Mouse (Mus musculus) WW6 (cell line): ENCODE measurements around the gene C1qtnf9.

Experiments
- DNase-seq: peaks from one replicate; pipeline ENCODE4 v3.0.0-alpha.2; 2013; ENCODE audit warnings: low read depth, low spot score

C1qtnf9 gene

DNA sequence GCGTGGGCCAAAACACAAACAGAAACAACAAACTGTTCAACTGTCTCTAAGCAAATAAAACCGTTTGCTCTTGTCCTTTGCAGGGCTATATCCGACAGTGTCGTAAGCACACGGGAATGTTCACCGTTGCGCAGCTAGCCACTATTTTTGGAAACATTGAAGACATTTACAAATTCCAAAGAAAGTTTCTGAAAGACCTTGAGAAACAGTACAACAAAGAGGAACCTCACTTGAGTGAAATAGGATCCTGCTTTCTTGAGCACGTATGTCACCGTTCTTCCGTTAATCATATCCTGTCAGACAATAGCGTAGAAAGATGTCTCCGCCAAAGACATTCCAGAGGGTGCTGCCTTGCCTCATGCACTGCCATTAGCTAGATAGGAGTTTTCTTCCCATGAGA, 18.1 kb upstream of the C1qtnf9 start:
- DNase-seq, result no peak

DNA sequence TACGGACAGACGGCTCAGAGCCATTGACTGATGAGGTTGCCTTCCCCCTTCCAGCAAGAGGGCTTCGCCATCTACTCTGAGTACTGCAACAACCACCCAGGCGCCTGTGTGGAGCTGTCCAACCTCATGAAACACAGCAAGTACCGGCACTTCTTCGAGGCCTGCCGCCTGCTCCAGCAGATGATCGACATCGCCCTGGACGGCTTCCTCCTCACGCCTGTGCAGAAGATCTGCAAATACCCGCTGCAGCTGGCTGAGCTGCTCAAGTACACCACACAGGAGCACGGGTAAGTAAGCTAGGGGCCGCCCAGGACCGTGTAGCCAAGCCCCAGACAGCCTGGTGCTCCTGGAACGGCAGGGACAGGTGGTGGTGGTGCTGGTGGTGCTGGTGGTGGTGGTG, 16.4 kb upstream of the C1qtnf9 start:
- no peak for DNase-seq

DNA sequence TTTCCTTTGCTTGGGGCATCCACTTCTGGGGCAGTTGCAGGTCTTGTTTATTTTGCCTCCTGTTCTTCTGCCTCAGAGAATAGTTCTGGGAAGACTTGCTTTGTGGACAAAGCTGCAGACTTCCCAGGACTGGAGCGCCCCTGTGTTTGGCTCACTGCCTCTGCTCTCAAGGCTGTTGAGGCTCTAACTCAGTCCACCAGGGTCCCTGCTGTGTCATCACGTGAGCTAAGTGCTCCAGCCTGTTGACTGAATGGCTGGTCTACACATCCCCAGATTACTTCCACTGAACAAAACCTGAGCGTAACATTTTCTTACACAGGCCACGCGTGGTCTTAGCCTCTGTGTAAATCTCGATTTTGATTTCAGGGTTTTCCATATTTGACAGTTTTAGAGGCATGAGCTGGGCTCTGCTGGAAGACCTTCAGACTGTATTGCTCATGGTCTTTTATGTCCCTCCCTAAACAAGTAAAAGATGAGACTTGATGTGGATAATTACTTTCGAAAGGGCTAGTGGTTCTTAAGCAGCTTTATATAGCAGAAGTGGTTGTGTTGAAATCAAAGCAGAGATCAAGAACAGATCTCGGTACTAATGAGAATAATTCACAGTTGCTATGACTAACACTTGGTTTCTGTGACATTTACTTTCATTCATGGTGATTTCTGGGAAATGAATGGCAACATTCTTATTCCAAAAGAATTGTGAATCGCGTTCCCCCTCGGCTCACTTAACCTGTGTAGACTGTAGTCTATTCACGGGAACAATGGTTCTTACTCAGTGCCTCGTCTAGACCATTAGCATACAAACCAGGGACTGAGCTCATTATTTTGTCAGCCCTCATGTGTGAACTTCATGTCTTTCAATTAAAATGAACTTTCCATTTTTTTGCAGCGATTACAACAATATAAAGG, 14.8 kb upstream of the C1qtnf9 start:
- DNase-seq, result no peak

DNA sequence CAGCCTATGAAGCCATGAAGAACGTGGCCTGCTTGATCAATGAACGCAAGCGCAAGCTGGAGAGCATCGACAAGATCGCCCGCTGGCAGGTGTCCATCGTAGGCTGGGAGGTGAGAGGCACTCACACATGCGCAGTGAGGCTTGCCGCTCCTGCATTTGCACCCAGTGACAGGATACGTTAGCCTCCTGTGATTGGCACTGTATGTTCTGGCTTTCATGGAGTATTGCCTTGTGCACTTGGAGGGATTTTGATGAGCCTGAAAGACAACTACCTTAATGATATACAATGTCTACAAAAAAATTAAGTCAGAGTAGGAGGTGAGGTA, 14.2 kb upstream of the C1qtnf9 start:
- no peak for DNase-seq

DNA sequence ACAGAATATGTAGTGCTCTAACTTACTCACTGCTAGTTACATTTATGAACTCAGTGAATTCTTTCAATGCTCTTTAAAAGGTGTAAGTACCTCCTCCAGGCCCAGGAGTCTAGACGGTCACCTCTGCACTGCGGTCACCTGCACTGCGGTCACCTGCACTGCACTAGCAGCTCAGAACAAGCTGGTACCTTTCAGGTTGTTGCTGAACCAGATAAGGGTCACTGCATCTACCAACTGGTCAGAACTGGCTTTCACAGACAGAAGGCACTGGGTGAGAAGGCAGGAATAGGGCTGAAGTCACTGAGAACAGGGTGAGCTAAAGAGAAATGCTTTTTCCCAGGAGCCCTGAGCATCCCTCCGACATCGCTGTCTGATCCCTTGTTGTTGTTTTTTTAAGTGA, 13.3 kb upstream of the C1qtnf9 start:
- no peak for DNase-seq

DNA sequence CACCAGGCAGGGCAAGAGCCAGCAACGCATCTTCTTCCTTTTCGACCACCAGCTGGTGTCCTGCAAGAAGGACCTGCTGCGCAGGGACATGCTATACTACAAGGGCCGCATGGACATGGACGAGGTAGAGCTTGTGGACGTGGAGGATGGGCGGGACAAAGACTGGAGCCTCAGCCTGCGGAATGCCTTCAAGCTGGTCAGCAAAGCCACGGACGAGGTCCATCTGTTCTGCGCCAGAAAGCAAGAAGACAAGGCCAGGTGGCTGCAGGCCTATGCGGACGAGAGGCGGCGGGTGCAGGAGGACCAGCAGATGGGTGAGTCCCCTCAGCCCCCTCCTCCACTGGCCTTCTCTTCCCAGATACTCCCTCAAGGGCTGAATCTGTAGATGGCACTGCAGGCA, 11.7 kb upstream of the C1qtnf9 start:
- DNase-seq, result no peak

DNA sequence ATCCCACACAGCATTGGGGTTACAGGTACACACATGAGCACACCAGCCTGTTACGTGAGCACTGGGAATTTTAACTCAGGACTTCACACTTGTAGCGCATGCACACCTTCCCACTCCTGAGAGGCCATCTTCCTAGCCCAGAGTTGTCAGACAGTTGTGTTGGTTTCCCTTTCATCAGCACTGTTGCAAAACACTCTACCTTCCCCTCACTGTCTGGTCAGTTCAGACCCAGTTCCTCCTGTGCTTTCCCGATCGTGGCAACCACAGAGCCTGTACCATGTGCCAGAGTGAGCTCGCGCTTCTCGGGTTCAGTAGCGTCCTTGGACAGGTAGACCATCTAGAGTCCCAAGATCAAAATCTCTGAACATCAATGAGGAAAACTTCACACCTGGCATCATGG, 10.7 kb upstream of the C1qtnf9 start:
- DNase-seq, result no peak

DNA sequence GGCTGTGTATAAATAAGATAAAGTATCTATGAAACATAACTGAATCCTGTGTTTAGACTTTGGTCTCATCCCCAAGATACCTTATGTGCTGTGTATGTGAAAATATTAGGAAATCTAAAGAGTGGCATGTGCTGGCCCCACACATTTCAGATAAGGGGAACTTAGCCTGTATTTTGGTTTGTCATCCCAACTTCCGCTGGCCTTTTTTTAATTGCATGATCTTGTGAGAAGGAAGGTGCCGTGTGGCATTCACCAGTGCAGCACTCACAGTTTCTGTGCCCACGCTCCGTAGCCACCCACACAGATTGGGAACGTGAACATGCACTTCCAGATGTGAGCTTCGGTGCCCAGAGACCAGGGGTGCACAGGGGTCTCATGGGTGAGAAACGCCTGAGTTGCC, 10.2 kb upstream of the C1qtnf9 start:
- DNase-seq, result no peak

DNA sequence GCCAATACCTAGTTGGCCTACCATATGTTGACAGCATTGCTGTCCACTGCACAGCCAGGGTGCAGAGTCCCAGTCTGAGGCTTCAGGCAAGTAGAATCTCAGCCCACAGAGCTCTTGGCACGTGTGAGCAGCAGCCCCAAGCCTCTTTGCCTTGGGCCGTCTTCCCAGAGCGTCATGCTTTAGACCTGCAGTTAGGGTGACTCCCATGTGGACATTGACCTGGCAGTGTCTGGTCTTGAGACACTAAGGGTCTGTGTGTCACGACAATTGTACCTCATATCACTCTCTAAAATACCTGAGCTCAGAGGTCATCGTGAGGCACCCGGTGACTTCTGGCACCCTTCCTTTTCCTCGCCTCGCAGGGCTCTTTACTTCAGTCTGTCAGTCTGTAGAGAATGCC, 8.8 kb upstream of the C1qtnf9 start:
- no peak for DNase-seq

DNA sequence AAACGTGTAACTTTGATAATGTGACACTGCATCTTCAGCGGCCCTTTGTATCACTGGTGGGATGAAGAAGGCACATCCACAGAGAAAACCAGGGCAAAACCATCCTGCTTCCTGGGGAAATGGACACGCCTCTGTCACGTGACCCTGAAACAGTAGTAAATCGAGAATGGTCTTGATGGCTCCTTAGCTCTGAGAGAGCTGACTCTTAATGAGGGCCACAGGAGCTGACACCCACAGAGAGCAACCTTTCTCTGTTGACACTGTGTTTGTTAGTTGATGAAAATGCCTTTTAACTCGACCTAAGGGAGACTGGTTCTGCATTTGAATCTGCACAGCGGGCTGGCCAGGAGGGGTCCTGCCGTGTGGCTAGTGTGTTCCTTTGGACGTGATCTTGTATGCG, 6.1 kb upstream of the C1qtnf9 start:
- no peak for DNase-seq

DNA sequence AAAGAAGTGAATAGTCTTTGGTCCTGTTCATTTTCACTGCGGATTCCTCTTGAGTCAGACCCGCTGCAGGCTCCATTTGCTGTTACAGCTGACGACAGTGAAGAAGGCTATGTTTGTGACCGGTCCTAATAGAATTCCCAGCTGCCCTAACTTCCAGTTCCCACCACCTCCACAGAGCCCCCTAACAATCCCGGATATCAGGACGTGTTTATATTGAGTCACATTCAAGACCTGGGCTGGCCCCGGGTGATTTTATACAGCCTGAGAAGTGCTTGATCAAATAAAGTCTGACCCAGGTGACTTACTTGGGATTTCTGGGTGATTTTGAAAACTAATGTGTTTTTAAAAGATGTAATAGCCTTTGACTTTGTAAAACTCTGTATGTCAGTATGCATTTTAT, 5.2 kb upstream of the C1qtnf9 start:
- DNase-seq, result no peak

DNA sequence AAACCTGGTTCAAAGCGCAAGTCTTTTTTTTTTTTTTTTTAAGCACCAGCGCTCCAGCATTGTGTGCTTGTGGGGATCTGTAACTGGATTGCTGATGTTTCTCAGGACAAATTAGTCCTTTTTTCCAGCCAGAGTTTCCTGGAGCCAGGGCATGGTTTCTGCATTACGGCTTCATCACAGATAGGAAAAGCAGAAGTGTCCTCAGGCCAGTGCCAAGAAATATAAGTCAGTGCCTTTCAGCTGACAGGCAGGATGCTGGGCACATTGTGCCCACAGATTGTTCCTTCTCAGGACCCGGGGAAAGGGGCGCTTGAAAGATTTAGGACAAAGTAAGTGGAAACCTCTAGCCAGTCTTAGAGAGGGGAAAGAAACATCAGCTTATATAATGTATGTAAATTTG, 4.2 kb upstream of the C1qtnf9 start:
- DNase-seq, result no peak

DNA sequence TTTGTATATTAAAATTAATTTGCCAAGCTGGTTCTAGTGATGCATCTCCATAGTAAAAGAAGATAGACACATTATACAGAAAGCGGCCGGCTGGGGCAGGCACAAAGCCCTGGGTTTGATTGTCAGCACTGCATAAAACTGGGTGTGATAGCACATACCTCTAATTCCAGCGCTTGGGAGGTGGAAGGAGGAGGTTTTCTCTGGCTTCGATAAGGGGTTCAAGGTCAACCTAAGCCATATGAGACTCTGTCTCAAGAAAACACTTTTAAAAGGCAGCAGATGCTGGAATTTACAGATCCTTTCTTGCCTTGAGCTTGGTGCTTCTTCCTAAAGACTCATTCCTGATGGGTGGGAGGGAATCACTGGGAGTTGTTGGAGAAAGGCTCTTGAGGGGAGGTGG, 3.4 kb upstream of the C1qtnf9 start:
- DNase-seq, result no peak

DNA sequence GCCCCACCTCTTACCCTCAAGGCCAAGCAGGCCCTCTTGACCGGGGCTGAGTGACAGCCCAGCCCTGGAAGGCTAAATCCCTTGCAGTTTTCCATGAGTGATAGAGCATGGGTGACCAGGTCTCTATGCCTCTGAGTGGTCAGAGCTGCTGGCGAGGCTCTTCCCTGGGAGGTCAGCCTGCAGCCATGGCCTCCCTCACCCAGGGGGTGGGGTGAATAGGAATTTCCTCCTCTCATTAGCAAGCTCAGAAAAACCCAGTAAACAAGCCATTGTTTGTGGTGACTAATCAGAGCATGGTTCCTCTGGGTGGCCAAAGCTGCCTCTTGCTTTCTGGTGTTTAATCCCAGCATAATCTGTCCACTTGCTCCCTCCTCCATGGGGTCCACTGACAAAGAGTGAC, 2.9 kb upstream of the C1qtnf9 start:
- DNase-seq, result no peak

DNA sequence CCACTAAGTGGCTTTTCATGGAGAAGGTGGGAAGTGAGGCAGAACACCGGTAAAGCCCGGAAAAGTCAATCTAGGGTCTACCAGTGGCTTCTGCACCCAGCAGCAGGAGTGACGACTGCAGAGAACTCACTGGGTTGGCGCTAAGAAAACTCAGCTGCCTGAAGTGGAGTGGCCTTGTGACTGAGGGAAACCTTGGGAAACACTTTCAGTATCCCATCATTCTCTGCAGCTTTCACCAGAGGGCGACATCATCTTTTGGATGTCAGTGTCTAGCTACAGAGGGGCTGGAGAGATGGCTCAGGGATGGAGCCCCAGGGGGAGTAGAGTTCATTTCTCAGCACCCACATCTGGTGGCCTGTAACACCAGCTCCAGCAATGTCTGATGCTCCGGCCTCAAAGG, 1.4 kb downstream of the C1qtnf9 start:
- DNase-seq, result no peak

DNA sequence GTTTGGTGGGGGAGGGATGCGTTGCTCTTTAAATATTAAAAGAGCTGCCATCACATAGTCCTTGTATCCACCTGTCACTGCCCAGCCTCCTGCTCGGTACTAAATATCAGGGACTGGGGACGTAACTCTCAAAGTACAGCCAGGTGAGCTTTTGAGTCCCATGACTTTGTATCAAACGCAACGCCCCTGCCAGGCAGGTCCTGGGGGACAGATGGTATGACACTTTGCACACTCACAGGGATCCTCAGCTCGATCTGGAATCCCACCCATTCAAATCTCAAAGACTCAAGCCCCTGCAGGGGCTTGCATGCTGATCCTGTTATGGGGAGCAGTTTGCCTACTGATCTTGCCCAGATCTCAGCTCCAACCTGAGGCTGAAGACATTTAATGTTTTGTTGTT, 2.7 kb downstream of the C1qtnf9 start:
- no peak for DNase-seq

DNA sequence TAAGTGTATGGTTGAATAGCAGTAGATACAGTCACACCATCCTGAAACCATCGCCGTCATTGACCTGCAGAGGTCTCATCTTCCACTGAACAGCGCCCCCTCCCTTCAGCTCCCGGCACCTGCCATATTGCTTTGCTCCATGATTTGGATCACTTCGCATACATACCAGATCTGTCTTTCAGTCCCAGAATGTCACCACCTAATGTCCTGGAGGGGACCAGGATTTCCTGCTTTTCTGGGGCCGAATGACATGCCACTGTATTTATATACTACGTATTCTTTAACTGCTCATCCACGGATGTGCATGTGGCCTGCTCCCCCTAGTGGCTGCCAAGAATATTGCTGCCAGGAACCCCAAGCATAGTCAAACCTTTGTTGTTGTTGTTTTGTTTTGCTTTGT, 3.1 kb downstream of the C1qtnf9 start:
- DNase-seq, result no peak

DNA sequence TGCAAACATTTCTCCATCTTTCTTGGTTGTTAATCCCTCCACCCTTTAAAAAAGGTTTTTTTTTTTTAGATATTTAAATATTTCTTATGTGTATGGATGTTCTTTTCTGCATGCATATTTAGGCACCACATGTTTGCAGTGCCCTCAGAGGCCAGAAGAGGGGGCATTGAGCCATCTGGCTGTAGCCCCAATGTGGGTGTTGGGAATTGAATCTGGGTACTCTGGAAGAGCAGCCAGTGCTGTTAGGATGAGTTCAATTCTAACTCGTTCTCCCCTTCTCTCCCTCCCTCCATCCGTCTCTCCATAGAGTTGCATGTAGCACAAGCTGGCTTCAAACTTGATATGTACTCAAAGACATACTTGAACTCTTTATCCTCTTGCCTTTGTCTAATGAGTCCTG, 5.5 kb downstream of the C1qtnf9 start:
- no peak for DNase-seq

DNA sequence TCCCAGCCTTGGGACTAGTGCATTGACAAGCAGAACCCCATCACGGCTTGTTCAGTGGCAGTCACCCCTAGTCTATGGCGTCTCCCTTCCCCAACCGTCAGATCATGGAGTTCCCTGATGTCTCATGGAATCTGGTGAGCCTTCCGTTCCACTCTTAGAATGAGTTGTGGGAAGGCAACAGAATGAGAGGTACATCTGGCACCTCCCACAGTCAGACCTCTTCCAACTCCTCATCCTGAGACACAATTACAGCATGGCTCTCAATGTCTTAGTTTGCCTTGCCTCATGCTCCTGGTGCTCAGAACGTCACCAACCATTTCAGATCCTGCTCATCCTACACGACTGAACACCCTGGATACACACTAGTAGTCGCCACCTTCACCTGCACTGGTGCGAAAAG, 8.6 kb downstream of the C1qtnf9 start:
- no peak for DNase-seq

DNA sequence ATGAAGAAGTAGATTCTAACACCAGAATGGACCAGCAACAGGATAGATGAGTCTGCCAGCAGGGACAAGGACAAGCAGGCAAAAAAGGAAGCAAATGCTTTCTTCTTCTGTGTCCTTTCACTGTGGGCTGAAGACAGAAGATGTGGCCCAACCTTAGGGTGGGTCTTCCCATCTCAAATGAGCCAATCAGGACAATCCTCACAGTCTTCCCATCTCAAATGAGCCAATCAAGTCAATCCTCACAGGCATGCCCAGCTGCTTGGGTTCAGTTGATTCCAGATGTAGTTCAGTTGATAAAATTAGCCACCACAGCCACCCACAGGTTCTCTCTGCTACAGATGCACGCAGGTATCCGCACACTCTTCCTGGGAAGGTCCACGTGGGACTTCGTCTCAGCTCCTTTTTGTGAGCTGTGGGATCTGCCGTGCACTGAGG, 9.6 kb downstream of the C1qtnf9 start:
- DNase-seq, result no peak

DNA sequence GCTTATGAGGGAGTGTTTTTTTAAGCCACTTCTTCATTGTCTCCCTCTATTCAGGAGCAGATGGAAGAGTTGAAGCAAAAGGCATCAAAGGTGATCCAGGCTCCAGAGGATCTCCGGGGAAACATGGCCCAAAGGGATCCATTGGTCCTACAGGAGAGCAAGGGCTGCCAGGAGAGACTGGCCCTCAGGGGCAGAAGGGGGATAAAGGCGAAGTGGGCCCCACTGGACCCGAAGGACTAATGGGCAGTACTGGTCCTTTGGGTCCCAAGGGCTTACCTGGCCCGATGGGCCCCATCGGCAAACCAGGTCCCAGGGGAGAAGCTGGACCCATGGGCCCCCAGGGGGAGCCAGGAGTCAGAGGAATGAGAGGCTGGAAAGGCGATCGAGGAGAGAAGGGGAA, 11.3 kb downstream of the C1qtnf9 start:
- DNase-seq, result no peak

DNA sequence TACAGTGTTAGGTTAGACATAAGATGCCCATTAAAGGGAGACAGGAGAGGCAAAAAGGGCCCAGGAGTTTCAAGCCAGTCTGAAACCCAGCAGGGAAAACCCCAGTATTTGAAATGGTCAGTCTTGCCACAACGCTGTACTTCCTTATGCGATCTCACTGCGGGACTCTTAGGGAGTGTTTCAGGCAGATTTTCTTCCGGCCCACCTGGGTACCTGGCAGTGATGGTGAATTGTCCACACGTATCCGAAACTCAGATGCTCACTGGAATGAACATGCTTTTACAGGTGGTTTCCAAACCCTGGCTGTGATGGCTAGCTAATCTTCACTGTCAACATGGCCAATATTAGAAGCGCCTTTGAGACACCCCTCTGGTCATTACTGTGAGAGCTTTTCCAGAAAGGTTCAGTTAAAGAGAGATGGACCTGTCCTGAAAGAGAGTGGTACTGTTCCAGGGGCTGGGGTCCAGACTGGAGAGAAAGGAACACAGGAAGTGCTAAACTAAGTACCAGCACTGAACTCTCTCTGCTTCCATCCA, 14.3 kb downstream of the C1qtnf9 start:
- DNase-seq, result no peak

DNA sequence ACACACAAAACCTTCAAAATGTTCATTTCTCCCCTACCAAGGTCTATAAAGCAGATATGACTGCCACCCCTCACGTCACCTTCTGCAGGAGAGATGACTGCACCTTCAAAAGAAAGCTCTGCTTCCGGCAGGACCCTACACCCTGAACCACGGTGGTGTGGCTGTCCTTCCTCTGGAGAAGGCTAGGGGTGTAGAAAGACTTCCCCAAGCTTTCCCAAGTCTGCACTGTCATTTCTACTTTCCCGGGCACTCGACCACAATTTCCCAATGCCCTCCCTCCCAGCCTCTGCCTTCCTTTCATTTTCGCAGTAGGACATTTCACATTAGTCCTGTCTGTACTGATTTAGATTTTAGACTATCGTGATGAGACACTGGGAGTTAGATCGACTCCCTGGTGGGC, 15.3 kb downstream of the C1qtnf9 start:
- DNase-seq, result no peak
